Mouse (Mus musculus) ES-Bruce4 (cell line): ENCODE results near the gene Lrrtm1.

Experiments used
- CTCF ChIP-seq: IDR thresholded peaks from one replicate; pipeline ENCODE4 v1.8.1; 2011; ENCODE audit warnings: low read depth, low read length
- EP300 ChIP-seq: IDR thresholded peaks from 2 replicates; pipeline ENCODE4 v1.6.1; 2011; ENCODE audit warnings: low read depth, low read length; ENCODE audit not compliant: insufficient read depth

DNA sequence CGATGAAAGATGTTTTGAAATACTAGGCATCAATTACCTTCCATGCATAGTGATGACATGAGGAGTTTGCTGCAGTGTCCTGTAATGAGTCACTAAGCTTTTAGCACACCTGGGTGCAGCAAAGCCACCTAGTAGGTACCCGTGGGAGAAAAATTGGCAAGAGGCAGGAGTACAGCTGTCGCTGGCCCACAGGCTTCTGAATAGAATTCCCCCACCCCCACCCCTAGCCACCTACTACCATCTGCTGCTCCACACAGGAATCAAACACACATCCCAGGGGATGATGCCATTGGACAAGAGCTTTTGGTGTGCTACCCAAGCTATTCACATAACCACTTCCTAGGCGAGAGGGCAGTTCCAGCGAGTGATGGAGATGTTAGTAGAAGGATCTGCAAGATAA, 36.3 kb downstream of the Lrrtm1 start:
- TF ChIP-seq CTCF (no peak), EP300 (no peak)
